Mouse (Mus musculus): ENCODE data around the gene Ube2i.
A peak's percentile ranks its signal among the peaks of the same experiment; 100 is the strongest.
"Not testable (repeated sequence)": the region's sequence is repeated elsewhere in the genome, so short reads cannot be mapped to it uniquely, and the experiment has no call there.

Ube2i gene

DNA sequence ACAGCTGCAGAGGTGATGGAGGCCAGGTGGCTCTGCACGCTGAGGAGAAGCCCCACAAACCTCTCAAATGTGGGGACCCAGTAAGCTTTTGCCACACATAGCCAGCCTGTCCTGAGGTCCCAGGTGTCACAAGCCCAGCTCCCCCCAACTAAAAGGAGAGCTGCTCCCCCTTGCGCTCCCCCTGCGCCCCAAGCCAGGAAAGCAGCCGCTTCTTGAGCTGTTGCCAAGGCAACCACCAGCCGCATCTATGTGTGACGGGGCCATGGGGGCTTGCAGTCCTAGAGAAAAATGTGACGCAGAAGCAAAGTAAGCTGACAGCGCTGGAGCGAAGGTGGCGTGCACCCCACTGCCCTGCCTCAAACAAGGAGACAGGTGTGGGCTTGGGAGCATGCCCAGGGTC, 20.7 kb downstream of the Ube2i start:
- DNase-seq (ENCODE audit: low read depth): no peak

GRCm38 (mm10) chr17:25252643-25253042, 21.8 kb downstream of the Ube2i start:
- no peak for DNase-seq (ENCODE audit: low read depth)

- no peak for DNase-seq (ENCODE audit: low read depth)
These were observed 24.1 kb downstream of the Ube2i start for GRCm38 (mm10) chr17:25250181-25250835.

DNA sequence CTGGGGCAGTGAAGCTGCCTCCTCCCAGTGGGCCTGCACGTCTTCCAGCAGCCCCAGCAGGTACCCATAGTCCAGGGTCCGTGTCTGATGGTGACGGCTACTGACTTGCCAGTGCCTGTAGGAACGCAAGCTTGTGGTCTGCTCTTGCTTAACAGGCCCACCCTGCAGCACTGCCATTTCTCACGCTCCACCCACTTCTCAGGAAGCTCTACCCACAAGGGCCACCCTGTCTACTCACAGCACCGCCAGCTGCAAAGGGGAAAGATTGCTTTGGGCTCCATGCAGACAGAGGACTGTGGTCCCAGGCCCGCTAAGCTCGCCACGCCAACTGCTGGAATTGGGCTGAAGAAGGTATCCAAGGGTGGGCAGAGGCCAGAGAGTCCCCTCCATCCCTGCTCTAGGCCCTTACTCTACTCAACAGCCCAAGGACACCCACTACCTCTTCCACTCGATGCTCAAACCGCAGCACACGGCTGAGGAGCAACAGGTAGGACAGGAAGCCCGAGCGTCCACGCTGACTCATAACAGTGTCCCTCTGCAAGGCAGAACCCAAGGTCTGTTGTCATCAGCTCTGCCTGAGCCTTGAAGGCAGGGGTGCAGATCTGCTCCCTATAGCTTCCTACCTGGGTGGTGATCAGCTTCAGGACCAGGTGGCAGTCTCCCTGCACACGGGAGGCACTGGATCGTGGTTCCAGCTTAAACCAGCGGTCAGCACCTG, 26.2 kb downstream of the Ube2i start:
- peak; percentile 78 for DNase-seq (ENCODE audit: low read depth)

DNA sequence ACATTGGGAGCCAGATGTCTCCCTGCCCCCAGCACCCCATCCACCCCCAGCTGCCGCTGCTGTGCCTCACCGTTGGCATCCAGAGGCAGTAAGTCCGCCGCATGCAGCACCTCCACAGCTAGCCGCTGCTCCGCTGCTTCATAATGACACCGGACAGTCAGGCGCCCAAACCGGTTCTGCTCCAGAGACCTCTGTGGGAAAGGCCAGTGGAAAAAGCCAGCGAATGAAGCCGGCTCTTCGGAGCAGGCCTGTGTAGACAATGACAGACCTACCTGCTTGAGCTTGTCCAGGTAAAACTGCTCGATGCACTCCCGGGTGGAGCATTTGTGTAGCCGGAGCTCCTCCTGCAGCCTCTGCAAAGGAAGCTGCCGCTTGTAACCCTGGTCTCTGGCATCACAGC, 30.2 kb downstream of the Ube2i start:
- DNase-seq (ENCODE audit: low read depth): no peak

DNA sequence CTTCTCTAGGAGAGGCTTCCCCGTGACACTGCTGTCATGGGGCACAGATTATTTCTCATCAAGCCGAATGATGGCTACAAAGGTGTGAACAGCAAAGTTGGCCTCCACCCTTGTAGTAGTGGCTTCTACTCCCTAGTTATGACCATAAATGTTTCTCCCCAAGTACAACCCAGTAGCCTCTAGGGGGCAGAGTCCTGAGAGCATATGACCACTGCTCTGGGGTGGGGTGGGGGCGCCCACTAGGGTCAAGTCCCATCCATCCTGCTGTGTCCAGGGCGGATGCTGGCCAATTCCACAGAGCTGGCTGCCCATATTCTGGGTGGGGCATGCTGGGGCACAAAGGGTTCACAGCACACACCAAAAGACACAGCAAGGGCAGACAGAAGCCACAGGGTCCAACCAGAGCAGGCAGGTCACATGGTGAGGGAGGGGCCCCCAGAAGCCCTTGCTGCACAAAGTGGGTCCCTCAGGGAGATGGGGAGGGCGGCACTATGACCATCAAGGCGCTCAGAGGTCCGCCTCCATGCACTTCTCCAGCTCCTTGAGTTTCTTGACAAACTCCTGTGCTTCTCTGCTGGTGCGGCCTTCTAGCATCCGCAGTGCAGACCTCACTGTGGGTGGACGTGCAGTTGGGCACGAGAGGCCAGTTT, 31.2 kb downstream of the Ube2i start:
- DNase-seq (ENCODE audit: low read depth): no peak

- peak; percentile 94 for DNase-seq (ENCODE audit: low read depth)
These were observed 34.5 kb downstream of the Ube2i start, which contains the start of the genes Gnptg and Tsr3 for GRCm38 (mm10) chr17:25239695-25240636. Gnptg (minus strand) TSS chr17:25240124. Tsr3 (plus strand) TSS chr17:25240170.

DNA sequence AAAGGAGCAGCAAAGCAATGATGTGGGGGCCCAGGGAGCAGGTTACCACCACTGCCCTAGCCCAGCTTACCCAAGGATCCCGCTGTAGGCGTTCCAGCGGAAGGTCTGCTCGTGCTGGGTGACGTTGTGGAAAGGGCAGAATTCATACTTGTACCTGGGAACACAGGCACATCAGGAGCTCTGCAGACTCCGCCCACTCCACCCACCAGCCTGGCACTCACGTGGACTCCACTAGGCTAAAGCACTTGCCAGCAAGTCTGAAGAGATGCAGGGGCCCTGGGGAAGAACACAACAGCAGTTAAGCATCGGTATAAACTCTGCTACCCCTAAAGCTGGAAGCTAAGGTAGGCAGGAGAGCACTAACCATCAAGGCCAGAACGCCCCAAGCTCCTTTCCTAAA, 38.8 kb downstream of the Ube2i start:
- DNase-seq (ENCODE audit: low read depth): no peak

DNA sequence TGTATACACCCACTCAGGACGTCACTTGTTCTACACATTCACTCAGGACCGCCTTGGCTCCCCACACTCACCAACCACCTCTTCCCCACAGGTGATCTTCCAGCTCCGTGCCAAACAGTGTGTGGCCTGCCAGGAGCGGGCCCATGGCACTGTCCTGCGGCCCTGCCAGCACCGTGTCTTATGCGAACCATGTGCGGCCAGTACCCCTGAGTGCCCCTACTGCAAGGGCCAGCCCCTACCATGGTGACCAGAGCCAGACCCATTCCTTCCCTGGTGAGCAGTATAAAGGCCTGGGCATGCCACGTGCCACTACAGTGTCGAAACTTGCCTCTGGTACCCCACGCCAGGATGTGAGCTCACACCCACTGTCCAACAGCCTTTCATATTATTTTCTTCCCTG, 42.8 kb downstream of the Ube2i start:
- not testable (repeated sequence) for DNase-seq (ENCODE audit: low read depth)

- DNase-seq (ENCODE audit: low read depth): no peak
These were observed 43.7 kb downstream of the Ube2i start for GRCm38 (mm10) chr17:25230700-25231099.

GRCm38 (mm10) chr17:25230014-25230655, 44.3 kb downstream of the Ube2i start:
- DNase-seq (ENCODE audit: low read depth): not testable (repeated sequence)

- no peak for DNase-seq (ENCODE audit: low read depth)
These were observed 46.4 kb downstream of the Ube2i start for GRCm38 (mm10) chr17:25227991-25228390.

- peak; percentile 29 for DNase-seq (ENCODE audit: low read depth)
These were observed 48.8 kb downstream of the Ube2i start for GRCm38 (mm10) chr17:25225659-25226058.

DNA sequence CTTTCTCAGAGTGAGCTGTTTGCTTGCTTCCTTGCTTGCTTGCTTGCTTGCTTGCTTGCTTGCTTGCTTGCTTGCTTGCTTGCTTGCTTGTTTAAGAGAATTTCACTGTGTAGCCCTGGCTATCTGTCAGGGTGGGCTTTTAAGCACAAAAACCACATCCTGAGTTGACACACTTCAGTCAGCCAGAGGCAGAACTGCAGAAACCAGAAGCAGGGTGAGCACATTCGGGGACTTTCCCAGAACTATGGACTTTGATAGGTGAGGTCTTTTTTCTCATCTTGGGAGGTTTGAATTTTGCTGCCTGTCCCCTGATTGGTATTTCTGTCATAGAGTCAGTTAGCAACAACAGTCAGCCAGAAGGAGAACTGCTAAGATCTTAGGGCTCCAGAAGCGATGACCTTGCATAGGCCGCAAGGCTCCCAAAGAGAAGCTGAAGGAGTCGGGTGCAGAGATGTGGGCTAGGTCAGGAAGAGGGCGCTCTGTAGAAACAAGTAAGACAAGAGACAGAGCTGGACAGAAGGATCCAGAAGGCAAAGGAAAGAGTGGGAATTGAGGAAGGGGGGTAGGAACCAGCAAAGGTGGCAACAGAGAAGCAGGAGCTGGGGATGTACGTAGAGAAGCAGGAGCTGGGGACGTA, 49.7 kb downstream of the Ube2i start:
- DNase-seq (ENCODE audit: low read depth): peak; percentile 93

DNA sequence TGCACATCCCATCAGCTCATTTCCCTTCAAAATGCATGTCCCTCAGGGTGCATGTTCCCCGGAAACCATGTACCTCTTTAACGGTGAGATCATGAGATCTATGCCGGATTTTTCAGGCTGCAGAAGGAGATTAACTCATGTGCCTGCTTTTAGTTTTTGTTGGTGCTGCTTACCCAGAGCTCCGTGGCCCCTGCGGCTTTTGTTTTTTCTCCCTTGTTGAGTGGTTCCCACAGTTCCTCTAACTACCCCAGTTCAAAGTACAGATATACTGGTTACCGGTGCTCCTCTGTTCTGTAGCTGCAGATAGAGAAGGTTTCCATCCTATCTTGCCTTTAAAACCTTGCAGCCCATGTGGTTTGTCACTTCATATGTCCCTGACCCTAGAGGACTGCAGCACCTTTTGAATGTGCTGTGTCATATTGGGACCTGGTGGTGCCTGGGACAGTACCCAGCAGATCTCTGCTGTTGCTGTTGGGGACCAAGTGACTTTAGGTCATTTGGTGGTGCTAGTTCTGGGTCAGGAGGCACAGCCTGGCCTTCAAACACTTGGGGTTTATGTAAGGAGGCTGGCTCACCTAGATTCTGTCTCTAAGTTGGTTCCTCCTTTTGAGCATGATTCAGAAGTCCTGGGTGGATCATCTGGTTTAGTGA, 51.3 kb downstream of the Ube2i start:
- DNase-seq (ENCODE audit: low read depth): peak; percentile 77

GRCm38 (mm10) chr17:25222504-25222940, 51.9 kb downstream of the Ube2i start:
- DNase-seq (ENCODE audit: low read depth): not testable (repeated sequence)

DNA sequence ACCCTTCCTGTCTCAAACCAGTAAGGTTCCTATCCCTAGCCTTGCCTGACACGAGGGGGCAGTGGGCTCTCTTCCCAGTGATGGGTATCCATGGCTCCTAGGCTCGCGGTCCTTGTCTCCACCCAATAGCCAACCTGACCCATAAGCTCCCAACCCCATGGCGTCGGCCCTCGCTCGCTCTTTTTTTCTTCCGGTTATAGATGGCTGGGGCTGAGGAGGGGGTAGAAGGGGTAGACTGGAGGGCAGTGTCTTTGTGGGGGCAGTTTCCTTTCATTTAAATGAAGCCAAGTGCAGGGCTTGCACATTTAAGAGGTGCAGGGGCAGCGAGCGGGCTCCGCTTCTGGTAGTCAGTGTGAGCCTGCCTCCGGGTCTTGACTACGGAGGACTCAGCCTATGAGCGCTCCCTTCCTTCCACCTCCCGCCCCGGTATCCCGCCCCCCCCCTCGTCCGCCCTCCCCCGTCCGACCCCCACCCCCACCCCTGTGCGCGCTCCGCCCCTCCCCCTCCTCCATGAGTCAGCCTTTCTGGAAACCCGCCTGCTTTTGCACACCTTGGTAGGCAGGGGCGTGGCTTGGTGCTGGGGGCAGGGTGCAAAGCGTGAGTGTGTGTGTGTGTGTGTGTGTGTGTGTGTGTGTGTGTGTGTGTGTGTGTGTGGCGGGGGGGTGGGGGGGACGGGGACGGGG, 52.5 kb downstream of the Ube2i start:
- DNase-seq (ENCODE audit: low read depth): peak; percentile 93

- DNase-seq (ENCODE audit: low read depth): peak; percentile 28
These were observed 53.7 kb downstream of the Ube2i start for GRCm38 (mm10) chr17:25220746-25221145.

- peak; percentile 77 for DNase-seq (ENCODE audit: low read depth)
These were observed 54.7 kb downstream of the Ube2i start for GRCm38 (mm10) chr17:25219492-25220295.
